ENCODE assay signal across 19 mouse cellular contexts in genomic region chr14:47897907-47898530, GRCm38 (mm10).
DNase-seq lines count a peak whose midpoint lies in the region; ATAC-seq lines count a peak whose summit lies in the region.
"Had no signal": no experiment of that assay in that cellular context is flagged by ENCODE, and none has a peak within 500 bp of the region (broad histone marks: within the 10 kb centered on the region; RNA-seq: fewer than 3 reads in every experiment).

No protein-coding gene starts in this region.

- H3K9me3 ChIP-seq in forebrain, embryonic 11.5 days (ENCODE audit: control insufficient read depth, low read length): no peaks in the 10 kb centered on the region
- H3K9me3 ChIP-seq: forebrain, embryonic 12.5 days; G1E; heart, embryonic 15.5 days; hindbrain, embryonic 13.5 days; neural tube, embryonic 15.5 days had no signal

- H3K27ac ChIP-seq in forebrain, embryonic 11.5 days (ENCODE audit: low read depth, low read length): no peak overlapping the region
- H3K27ac ChIP-seq: forebrain, embryonic 12.5 days; heart, embryonic 15.5 days; hindbrain, embryonic 13.5 days; left cerebral cortex, adult 2 months; neural tube, embryonic 15.5 days had no signal

- DNase-seq in adrenal gland, adult 2 months: peak; percentile 25
- DNase-seq in adrenal gland, adult 8-10 months: no peak
- peak; percentile 18 for DNase-seq in ovary, adult 18-20 months (ENCODE audit: low spot score)
- no peak for DNase-seq in ovary, postnatal 14 days (ENCODE audit: low spot score)
- peak; percentile 12 to 38 for DNase-seq in adrenal gland, postnatal 36 days
- DNase-seq in MN1 (ENCODE audit: low spot score): no peak
- DNase-seq in forebrain, embryonic 11.5 days (ENCODE audit: low spot score): no peak
- DNase-seq: B cell, adult 2 months; kidney, adult 11 months; liver; thymus, postnatal 4 days had no signal

- no peak overlapping the region for H3K9ac ChIP-seq in forebrain, embryonic 11.5 days (ENCODE audit: low read length)
- H3K9ac ChIP-seq: forebrain, embryonic 12.5 days; heart, embryonic 15.5 days; hindbrain, embryonic 13.5 days; neural tube, embryonic 15.5 days had no signal

- H3K4me2 ChIP-seq in forebrain, embryonic 11.5 days (ENCODE audit: low read depth, low read length, severe bottlenecking): no peak overlapping the region
- H3K4me2 ChIP-seq: forebrain, embryonic 12.5 days; heart, embryonic 15.5 days; hindbrain, embryonic 13.5 days; neural tube, embryonic 15.5 days had no signal

- no peak overlapping the region for H3K4me3 ChIP-seq in forebrain, embryonic 11.5 days (ENCODE audit: low read depth, low read length)
- H3K4me3 ChIP-seq: forebrain, embryonic 12.5 days; heart, embryonic 15.5 days; hindbrain, embryonic 13.5 days; left cerebral cortex, adult 2 months; neural tube, embryonic 15.5 days had no signal

- no peaks in the 10 kb centered on the region for H3K4me1 ChIP-seq in forebrain, embryonic 11.5 days (replicated peaks; ENCODE audit: control insufficient read depth, insufficient read depth, low read length)
- H3K4me1 ChIP-seq: forebrain, embryonic 12.5 days; heart, embryonic 15.5 days had no signal

- H3K27me3 ChIP-seq in forebrain, embryonic 11.5 days (ENCODE audit: control insufficient read depth, insufficient read depth, low read length): no peaks in the 10 kb centered on the region
- H3K27me3 ChIP-seq: forebrain, embryonic 12.5 days; heart, embryonic 15.5 days; hindbrain, embryonic 13.5 days; neural tube, embryonic 15.5 days had no signal

- ATAC-seq in megakaryocyte progenitor cell, adult 5-6 weeks (replicated peaks; ENCODE audit: poor library complexity): peak; percentile 75
- ATAC-seq in forebrain, embryonic 11.5 days (replicated peaks; ENCODE audit: low FRiP score): no peak
- ATAC-seq: activated CD4-positive, CD25-positive, alpha-beta regulatory T cell, adult 4 months had no signal

- no peaks in the 10 kb centered on the region for H3K36me3 ChIP-seq in forebrain, embryonic 11.5 days (ENCODE audit: control insufficient read depth, insufficient read depth, low read length)
- H3K36me3 ChIP-seq: forebrain, embryonic 12.5 days; G1E; heart, embryonic 15.5 days; hindbrain, embryonic 13.5 days; neural tube, embryonic 15.5 days had no signal

- 83% methylated on average over 5 of the region's 5 CpGs for WGBS in forebrain, embryonic 11.5 days

Comparison
In these comparisons a context has a peak if more than half of its experiments do, and no peak if none do; other contexts are left out.
1. DNase-seq: peak in adrenal gland, adult 2 months (single experiment), ovary, adult 18-20 months (single experiment) and adrenal gland, postnatal 36 days (2 of 2); none in adrenal gland, adult 8-10 months (single experiment), ovary, postnatal 14 days (single experiment), MN1 (single experiment) and forebrain, embryonic 11.5 days (single experiment).